Mouse (Mus musculus): Measurements from ENCODE around the gene Tango2.

Gene Tango2

DNA sequence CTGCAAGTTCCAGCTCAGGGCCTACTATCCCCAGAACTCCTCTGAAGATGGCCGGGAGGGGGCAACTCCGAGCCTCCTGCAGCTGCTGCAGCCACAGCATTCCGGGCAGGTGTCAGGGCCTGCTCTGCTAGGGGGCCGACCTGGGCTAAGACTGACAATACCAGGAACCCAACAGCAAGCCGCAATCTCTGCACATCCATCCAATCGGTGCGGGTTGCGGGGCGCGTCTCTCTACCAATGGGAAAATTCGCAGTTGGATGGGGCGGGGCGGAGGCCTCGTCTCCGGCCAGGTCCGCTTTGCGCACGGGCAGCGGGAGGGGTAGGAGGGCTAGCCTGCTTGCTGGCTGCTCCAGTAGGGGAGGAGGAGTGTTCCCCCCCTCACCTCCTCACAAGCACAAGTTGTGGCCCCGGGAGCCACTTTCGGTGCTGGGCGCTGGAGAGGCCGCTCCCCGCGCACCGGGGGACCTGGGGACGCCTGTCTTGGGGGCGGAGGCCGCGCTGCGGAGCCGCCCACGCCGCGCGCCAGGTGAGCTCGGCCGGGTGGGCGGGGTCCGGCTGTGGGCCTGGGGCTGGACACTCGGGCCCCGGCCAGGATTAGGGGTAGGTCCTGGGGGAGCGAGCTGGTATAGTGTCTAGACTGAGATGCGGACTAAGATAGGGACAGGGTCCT, at the start of gene Tango2, which contains the start of gene Arvcf:
TSS of gene Tango2 (minus strand) at position 173 of the 670 bp plus-strand sequence.
TSS of gene Arvcf (plus strand) at position 252 of the 670 bp plus-strand sequence.
- H3K36me3 ChIP-seq (ENCODE audit: control insufficient read depth, insufficient read depth, low read length, poor library complexity, severe bottlenecking) = no peaks in the 10 kb centered on the region
- peak; percentile 80 for DNase-seq (ENCODE audit: low read depth, low spot score)
- no peaks in the 10 kb centered on the region for H3K27me3 ChIP-seq (ENCODE audit: control insufficient read depth, insufficient read depth, low read length, poor library complexity, severe bottlenecking)

DNA sequence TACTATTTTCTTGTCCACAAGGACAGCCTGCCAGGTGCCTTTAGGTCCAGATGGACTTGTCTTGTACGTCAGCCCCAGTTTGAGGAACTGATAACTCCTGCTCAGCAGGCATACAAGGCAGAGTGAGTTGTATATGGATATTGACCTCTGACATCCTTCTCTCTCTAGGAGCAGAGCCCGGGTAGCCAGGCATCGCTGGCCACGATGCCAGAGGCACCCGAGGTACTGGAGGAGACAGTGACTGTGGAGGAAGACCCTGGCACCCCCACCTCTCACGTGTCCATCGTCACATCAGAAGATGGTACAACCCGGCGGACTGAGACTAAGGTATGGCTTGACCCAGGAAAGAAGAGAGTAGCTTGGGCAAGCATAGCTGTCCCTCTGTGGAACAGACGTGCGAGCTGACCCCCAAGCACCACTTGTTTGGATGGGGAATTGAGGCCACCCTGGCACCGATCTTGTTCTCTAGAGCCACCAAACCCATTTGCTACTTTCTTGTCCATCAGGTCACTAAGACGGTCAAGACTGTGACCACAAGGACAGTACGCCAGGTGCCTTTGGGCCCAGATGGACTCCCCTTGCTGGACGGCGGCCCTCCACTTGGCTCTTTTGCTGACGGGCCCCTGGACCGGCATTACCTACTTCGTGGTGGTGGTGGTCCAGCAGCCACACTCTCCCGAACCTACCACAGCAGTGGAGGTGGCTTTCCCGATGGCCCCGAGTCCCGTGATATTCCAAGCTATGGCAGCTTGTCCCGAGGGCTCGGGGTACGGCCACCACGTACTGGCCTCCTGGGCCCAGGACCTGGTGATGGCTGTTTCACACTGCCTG, 49.1 kb upstream of the Tango2 start:
- no peak for DNase-seq (ENCODE audit: low read depth, low spot score)
- no peaks in the 10 kb centered on the region for H3K36me3 ChIP-seq (ENCODE audit: control insufficient read depth, insufficient read depth, low read length, poor library complexity, severe bottlenecking)
- no peaks in the 10 kb centered on the region for H3K27me3 ChIP-seq (ENCODE audit: control insufficient read depth, insufficient read depth, low read length, poor library complexity, severe bottlenecking)

DNA sequence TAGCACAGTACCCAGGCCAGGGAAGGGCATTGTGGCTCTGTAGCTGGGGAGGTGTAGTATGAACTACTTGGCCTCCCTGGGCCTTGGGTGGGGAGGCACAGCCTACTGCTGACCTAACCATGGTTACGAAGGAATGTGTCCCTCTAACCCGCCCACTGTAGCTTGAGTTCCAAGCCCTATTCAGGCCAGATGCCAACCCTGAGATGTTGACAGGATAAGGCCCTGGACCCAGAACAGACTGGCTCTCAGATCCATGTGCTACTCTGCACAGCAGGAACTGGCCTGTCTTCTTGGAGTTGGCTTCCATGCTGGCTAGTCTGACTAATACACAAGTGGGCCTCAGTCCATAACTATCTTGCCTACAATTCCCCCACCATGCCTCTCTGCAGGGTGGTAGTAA, 48.3 kb upstream of the Tango2 start:
- DNase-seq (ENCODE audit: low read depth, low spot score) = no peak

DNA sequence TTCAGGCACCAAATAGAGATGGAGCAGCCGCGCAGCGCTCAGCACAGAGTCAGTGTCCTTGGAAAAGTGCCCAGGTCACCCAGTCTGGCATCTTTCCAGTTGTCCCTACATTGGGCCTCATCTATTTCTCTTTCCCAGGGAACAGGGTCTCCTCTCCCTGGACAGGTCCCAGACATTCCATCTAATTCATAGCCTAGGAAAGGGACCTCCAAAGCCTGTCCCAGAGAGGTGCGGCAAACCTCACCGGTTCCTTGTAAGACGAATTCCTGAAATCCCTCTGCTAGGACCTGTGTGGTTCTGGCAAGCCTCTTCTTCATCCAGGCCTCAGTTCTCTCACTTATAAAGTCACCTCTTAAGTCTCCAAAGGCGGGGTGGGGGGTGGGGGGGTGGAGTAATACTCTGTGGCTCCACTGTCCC, 47.7 kb upstream of the Tango2 start:
- H3K36me3 ChIP-seq (ENCODE audit: control insufficient read depth, insufficient read depth, low read length, poor library complexity, severe bottlenecking) = no peaks in the 10 kb centered on the region

More for the DNA sequence above, 48.3 kb upstream of the Tango2 start:
- H3K36me3 ChIP-seq (ENCODE audit: control insufficient read depth, insufficient read depth, low read length, poor library complexity, severe bottlenecking) = no peaks in the 10 kb centered on the region
- no peaks in the 10 kb centered on the region for H3K27me3 ChIP-seq (ENCODE audit: control insufficient read depth, insufficient read depth, low read length, poor library complexity, severe bottlenecking)

DNA sequence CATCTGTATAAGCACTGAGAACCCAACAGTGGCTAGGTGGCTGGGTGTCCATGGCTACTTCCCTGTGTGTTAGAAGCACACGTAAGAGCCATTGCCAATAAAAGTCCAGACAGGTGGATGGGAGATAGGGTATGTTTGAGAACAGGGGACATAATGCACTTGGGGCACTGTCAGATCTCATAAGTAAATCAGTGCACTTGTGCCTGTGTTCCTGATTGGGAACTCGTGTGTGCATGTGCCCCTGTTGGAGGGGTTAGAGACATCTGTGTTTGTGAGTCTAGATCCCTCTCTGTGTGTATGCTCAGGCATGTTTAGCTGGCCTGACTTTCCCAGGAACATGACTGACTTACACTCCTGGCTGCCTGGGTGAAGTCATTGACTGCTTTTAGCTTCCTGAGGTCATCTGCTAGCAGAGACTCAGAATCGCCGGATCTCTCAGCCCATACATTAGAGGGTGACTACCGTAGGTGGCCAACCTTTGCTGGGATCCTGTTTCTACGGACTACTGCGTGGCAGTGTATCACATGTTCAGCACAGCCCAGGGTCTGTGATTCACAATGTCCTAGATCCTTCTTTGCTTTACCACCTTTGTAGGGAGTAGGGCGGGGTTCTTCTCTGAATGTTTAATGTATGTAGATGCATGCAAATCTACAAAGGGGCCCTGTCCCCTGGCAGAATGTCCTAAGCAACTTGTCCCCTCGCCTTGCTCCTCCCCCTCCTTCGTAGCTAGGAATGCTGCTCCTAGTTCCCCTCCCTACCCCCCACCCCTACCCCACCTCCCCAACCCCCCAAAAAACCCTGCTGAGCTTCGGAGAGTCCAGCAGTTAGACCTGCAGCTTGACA, 47.1 kb upstream of the Tango2 start:
- Histone ChIP-seq H3K36me3 (ENCODE audit: control insufficient read depth, insufficient read depth, low read length, poor library complexity, severe bottlenecking) (no peaks in the 10 kb centered on the region), H3K27me3 (ENCODE audit: control insufficient read depth, insufficient read depth, low read length, poor library complexity, severe bottlenecking) (no peaks in the 10 kb centered on the region)
- no peak for DNase-seq (ENCODE audit: low read depth, low spot score)

More for the DNA sequence above, 47.7 kb upstream of the Tango2 start:
- no peaks in the 10 kb centered on the region for H3K27me3 ChIP-seq (ENCODE audit: control insufficient read depth, insufficient read depth, low read length, poor library complexity, severe bottlenecking)
- no peak for DNase-seq (ENCODE audit: low read depth, low spot score)

DNA sequence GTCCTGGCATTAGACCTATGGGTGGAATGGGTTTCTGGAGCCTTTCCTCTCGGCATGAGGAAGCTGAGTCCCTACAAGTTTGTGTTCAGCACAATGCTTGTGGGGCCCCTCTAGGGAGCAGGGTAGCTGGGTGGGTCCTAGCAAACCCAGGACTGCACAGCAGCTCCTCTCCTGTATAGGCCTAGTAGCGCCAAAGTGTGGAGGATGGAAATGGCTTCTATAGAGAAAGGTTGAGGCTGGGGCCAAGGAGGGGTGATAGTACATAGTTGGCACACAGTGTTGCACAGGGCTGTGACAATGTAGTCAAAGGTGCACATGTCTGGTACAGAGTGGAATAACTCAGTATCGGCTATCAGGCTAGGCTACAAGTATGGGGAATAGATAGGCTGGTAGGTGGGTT, 46.2 kb upstream of the Tango2 start:
- no peaks in the 10 kb centered on the region for H3K27me3 ChIP-seq (ENCODE audit: control insufficient read depth, insufficient read depth, low read length, poor library complexity, severe bottlenecking)
- H3K36me3 ChIP-seq (ENCODE audit: control insufficient read depth, insufficient read depth, low read length, poor library complexity, severe bottlenecking) = no peaks in the 10 kb centered on the region
- no peak for DNase-seq (ENCODE audit: low read depth, low spot score)

DNA sequence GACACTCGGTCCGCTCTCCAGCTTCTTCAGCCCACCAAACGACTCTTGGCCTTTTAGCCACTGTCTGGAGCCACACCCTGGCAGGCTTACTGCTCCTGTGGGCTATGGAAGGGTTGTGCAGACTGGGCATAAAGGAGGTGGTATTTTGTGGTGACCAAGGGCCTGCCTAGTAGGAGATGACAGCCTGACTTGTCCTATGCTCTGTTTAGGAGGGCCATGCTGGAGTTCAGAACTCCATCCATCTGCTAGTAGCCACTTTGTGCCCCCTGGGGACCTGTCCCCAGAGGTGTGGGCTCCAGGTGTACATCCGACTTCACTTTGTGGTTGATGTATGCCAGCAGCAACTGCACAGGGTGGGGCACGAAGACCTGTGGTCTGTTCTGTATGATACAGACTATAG, 45.7 kb upstream of the Tango2 start:
- no peaks in the 10 kb centered on the region for H3K27me3 ChIP-seq (ENCODE audit: control insufficient read depth, insufficient read depth, low read length, poor library complexity, severe bottlenecking)
- H3K36me3 ChIP-seq (ENCODE audit: control insufficient read depth, insufficient read depth, low read length, poor library complexity, severe bottlenecking) = no peaks in the 10 kb centered on the region
- no peak for DNase-seq (ENCODE audit: low read depth, low spot score)

DNA sequence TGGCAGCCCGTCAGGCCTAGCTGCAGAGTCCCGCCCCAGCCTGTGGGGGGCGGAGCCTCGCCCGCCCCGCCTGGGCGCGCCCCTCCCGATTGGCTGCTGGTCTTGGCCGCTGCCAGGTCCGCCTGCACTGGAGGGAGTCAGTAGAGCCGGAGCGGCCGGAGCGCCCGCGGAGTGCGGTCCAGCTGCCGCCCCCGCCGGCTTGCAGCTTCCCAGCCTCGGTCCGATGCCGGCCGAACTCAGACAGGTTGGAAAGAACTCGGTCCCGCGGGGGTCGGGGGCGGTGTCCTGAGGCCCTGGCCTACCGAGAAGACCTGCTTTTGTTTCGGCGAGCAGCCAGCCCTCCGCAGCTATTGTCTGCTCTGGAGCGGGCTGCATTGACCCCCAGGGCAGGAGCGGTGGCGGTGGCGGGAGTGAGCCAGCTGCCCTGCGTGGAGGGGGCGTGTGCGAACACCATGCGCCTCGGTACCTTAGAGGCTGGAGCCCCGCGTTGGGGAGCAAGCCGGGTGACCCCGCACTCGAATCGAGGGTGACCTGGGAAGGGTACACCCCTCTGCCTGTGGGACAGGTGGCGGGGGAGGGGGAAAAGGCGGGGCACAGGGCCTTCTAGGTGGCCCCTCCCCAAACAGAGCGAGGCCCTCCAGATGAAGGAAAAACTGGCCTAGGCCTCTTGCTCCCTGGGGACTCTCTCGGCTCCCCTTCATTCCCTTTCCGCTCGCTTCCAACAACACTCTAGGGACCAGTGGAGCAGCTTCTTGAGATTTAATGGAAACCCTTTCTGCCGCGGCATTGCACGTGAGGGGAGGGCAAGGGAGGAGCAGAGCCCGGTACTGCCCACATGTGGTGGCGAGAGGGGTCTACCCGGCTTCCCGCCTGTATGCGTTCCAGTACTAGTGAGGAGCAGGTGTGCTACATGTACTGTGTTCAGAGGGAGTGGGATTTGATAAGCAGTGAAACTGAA, 44.8 kb upstream of the Tango2 start:
- DNase-seq (ENCODE audit: low read depth, low spot score) = peak; percentile 82
- no peaks in the 10 kb centered on the region for H3K36me3 ChIP-seq (ENCODE audit: control insufficient read depth, insufficient read depth, low read length, poor library complexity, severe bottlenecking)
- no peaks in the 10 kb centered on the region for H3K27me3 ChIP-seq (ENCODE audit: control insufficient read depth, insufficient read depth, low read length, poor library complexity, severe bottlenecking)

DNA sequence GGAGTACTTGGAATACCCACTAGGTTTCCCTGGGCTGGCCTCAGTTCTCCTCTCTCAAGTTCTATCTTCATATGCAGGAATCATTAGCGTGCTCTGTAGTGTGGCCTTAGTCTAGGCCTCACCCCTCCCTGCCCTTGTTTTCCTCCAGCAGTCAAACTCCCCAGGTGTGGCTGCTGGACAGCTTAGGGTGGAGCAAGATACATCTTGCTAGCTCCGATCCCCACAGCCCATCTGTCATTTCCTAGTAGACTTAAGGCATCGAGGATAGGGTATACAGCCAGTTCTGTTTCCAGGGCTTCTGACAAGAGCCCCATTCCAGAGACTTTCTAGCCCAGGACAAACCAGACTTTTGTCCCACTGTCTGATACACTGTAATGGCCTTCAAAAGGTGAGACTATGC, 43.8 kb upstream of the Tango2 start:
- DNase-seq (ENCODE audit: low read depth, low spot score) = no peak
- Histone ChIP-seq H3K36me3 (ENCODE audit: control insufficient read depth, insufficient read depth, low read length, poor library complexity, severe bottlenecking) (no peaks in the 10 kb centered on the region), H3K27me3 (ENCODE audit: control insufficient read depth, insufficient read depth, low read length, poor library complexity, severe bottlenecking) (no peaks in the 10 kb centered on the region)

DNA sequence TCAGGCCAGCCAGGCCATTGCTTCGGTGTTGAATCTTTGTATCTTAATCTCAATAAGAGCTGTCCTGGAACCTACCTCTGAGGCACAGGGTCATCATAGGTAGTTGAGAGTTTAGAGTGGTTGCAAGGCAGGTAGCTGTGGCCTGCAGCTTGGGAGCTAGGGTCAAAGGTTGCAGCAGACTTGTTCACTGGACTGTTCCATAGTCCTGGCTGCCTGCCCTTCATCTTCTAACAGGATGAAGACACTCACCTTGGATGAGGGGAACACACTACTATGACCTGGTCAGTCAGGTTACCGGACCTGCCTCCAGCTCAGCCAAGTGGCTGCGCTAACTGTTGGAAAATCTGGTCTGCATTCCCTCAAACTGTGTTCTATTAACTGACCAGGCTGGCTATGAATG, 43.2 kb upstream of the Tango2 start:
- DNase-seq (ENCODE audit: low read depth, low spot score) = no peak
- H3K36me3 ChIP-seq (ENCODE audit: control insufficient read depth, insufficient read depth, low read length, poor library complexity, severe bottlenecking) = no peaks in the 10 kb centered on the region
- H3K27me3 ChIP-seq (ENCODE audit: control insufficient read depth, insufficient read depth, low read length, poor library complexity, severe bottlenecking) = no peaks in the 10 kb centered on the region

DNA sequence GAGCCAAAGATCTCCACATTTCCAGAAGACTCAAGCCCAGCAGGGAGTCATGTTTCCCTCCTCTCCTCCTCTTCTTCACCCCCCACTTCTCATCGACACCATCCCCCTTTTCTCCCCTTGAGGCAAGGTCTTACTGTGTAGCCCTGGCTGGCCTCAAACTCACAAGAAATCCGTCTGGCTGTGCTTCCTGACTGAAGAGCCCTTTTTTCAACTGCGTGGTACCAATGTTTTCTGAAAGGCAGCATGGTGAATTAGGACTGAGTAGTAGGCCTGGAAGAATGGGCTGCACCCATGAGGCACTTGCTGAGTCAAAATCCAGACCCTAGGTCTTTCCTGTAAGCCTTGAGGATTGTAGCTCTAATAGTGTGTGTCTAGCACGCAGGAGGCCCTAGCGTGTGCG, 42.5 kb upstream of the Tango2 start:
- no peak for DNase-seq (ENCODE audit: low read depth, low spot score)
- H3K36me3 ChIP-seq (ENCODE audit: control insufficient read depth, insufficient read depth, low read length, poor library complexity, severe bottlenecking) = no peaks in the 10 kb centered on the region

DNA sequence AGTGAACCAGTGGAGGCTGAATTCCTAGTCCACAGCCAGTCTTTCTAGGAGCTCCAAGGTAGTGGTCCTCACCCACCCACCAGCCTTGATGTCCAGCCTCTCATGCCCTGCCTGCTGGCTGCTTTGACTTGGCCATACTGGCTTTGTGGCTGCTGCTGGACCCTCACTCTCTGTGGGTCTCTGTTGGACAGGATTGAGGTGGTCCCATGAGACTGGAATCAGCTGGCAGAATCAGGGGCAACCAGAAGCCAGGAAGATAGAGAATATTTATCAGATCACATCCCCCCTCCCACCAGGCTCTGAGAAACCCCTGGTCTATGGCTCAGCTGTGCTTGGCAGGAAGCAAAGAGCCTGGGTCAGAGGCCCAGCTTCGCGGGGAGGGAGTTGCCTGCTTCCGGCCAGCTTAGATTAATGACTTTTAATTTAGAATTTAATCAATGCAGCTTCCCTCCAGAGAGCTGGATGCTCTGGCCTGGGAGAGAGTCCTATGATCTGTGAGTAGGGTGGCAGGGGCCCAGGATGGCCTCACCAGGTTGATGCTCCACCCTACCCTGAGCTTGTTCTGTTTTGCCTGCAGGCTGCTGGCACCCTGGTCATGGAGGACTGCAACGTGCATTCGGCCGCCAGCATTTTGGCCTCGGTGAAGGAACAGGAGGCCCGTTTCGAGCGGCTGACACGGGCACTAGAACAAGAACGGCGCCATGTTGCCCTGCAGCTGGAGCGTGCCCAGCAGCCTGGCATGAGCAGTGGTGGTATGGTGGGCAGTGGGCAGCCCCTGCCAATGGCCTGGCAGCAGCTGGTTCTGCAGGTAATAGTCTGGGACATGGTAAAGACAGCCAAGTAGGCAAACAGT, 40.9 kb upstream of the Tango2 start:
- no peak for DNase-seq (ENCODE audit: low read depth, low spot score)
- Histone ChIP-seq H3K36me3 (ENCODE audit: control insufficient read depth, insufficient read depth, low read length, poor library complexity, severe bottlenecking) (no peaks in the 10 kb centered on the region), H3K27me3 (ENCODE audit: control insufficient read depth, insufficient read depth, low read length, poor library complexity, severe bottlenecking) (no peaks in the 10 kb centered on the region)

More for the DNA sequence above, 42.5 kb upstream of the Tango2 start:
- H3K27me3 ChIP-seq (ENCODE audit: control insufficient read depth, insufficient read depth, low read length, poor library complexity, severe bottlenecking) = no peaks in the 10 kb centered on the region

Data from splenic B cell, adult 2 months (primary cell).